Mouse (Mus musculus): Measurements from ENCODE around the gene Ncoa1. TPM values are rescaled to one million over a fixed set of nuclear protein-coding genes. Genes with fewer than 3 reads are reported as not detected.

Gene Ncoa1
- total and polyA plus RNA-seq, 3 experiments: 4.1 to 55.7 (median 12.6) TPM

- Histone ChIP-seq H3K36me3 (replicated peaks) (no peaks in the 10 kb centered on the region), H3K4me1 (ENCODE audit: insufficient read depth, low read depth, low read length) (peaks cover 16% of the 10 kb centered on the region), H3K27me3 (ENCODE audit: insufficient read depth, low read length) (peaks cover 14% of the 10 kb centered on the region), H3K9me3 (replicated peaks) (no peaks in the 10 kb centered on the region), H3K4me3 (ENCODE audit: low read depth, low read length) (no peak overlapping the region)
- no peak for DNase-seq (ENCODE audit: low spot score)
- ATAC-seq (ENCODE audit: extremely low read depth, insufficient number of reproducible peaks, low FRiP score, poor library complexity, severe bottlenecking): no peak
- TF ChIP-seq TAL1 (conservative IDR thresholded peaks at IDR 0.05; ENCODE audit: low read depth, low read length): no peak
- TF ChIP-seq POLR2AphosphoS5 (IDR thresholded peaks at IDR 0.05; ENCODE audit: insufficient replicate concordance, low read depth, low read length): no peak
- TF ChIP-seq CTCF (IDR thresholded peaks at IDR 0.05; ENCODE audit: low read depth, low read length): no peak
- TF ChIP-seq GATA2 (IDR thresholded peaks at IDR 0.05; ENCODE audit: borderline replicate concordance, low read depth, low read length): no peak
- no peak for TF ChIP-seq GATA1 (IDR thresholded peaks at IDR 0.05; ENCODE audit: borderline replicate concordance, low read length)
Observed at GRCm38 (mm10) chr12:4508182-4508581, 31.2 kb upstream of the Ncoa1 start.

DNA sequence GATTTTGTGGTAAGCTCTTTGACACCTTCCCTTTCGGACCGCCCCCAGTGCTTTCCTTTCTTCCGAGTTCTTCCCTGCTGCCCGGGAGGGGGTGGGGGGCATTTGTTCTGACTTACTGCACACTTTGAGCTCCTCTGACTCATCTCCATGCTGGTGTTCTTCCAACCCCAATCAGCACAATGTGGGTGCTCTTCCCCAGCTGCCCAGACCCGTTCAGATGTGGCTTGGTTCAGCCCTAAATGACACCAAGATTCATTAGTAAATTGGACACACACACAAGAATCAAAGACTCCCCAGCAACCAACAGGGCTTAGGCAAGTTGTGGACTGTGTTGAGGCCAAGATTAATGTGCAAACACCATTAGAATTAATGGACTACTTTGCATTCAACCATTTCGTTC lies 30.5 kb upstream of the Ncoa1 start:
- TF ChIP-seq POLR2AphosphoS5 (IDR thresholded peaks at IDR 0.05; ENCODE audit: insufficient replicate concordance, low read depth, low read length) (no peak), CTCF (IDR thresholded peaks at IDR 0.05; ENCODE audit: low read depth, low read length) (no peak), TAL1 (conservative IDR thresholded peaks at IDR 0.05; ENCODE audit: low read depth, low read length) (no peak), GATA1 (IDR thresholded peaks at IDR 0.05; ENCODE audit: borderline replicate concordance, low read length) (no peak), GATA2 (IDR thresholded peaks at IDR 0.05; ENCODE audit: borderline replicate concordance, low read depth, low read length) (no peak)
- Histone ChIP-seq H3K9me3 (replicated peaks) (no peaks in the 10 kb centered on the region), H3K36me3 (replicated peaks) (no peaks in the 10 kb centered on the region), H3K27me3 (ENCODE audit: insufficient read depth, low read length) (peaks cover 14% of the 10 kb centered on the region), H3K4me3 (ENCODE audit: low read depth, low read length) (no peak overlapping the region), H3K4me1 (ENCODE audit: insufficient read depth, low read depth, low read length) (peaks cover 22% of the 10 kb centered on the region)
- ATAC-seq (ENCODE audit: extremely low read depth, insufficient number of reproducible peaks, low FRiP score, poor library complexity, severe bottlenecking) (no peak), DNase-seq (ENCODE audit: low spot score) (no peak)

- Histone ChIP-seq H3K27me3 (ENCODE audit: insufficient read depth, low read length) (peaks cover 14% of the 10 kb centered on the region), H3K4me1 (ENCODE audit: insufficient read depth, low read depth, low read length) (peaks cover 27% of the 10 kb centered on the region), H3K9me3 (replicated peaks) (no peaks in the 10 kb centered on the region), H3K4me3 (ENCODE audit: low read depth, low read length) (no peak overlapping the region), H3K36me3 (replicated peaks) (no peaks in the 10 kb centered on the region)
- no peak for TF ChIP-seq POLR2AphosphoS5 (IDR thresholded peaks at IDR 0.05; ENCODE audit: insufficient replicate concordance, low read depth, low read length)
- no peak for TF ChIP-seq GATA2 (IDR thresholded peaks at IDR 0.05; ENCODE audit: borderline replicate concordance, low read depth, low read length)
- no peak for TF ChIP-seq GATA1 (IDR thresholded peaks at IDR 0.05; ENCODE audit: borderline replicate concordance, low read length)
- TF ChIP-seq CTCF (IDR thresholded peaks at IDR 0.05; ENCODE audit: low read depth, low read length): no peak
- no peak for TF ChIP-seq TAL1 (conservative IDR thresholded peaks at IDR 0.05; ENCODE audit: low read depth, low read length)
- DNase-seq (ENCODE audit: low spot score) (no peak), ATAC-seq (ENCODE audit: extremely low read depth, insufficient number of reproducible peaks, low FRiP score, poor library complexity, severe bottlenecking) (no peak)
Observed at GRCm38 (mm10) chr12:4506810-4507430, 29.9 kb upstream of the Ncoa1 start.

GRCm38 (mm10) chr12:4505298-4505697 lies 28.3 kb upstream of the Ncoa1 start:
- DNase-seq (ENCODE audit: low spot score): no peak
- TF ChIP-seq GATA1 (IDR thresholded peaks at IDR 0.05; ENCODE audit: borderline replicate concordance, low read length) (no peak), TAL1 (conservative IDR thresholded peaks at IDR 0.05; ENCODE audit: low read depth, low read length) (no peak), CTCF (IDR thresholded peaks at IDR 0.05; ENCODE audit: low read depth, low read length) (no peak), POLR2AphosphoS5 (IDR thresholded peaks at IDR 0.05; ENCODE audit: insufficient replicate concordance, low read depth, low read length) (no peak), GATA2 (IDR thresholded peaks at IDR 0.05; ENCODE audit: borderline replicate concordance, low read depth, low read length) (no peak)
- Histone ChIP-seq H3K9me3 (replicated peaks) (no peaks in the 10 kb centered on the region), H3K4me3 (ENCODE audit: low read depth, low read length) (no peak overlapping the region), H3K27me3 (ENCODE audit: insufficient read depth, low read length) (peaks cover 14% of the 10 kb centered on the region), H3K4me1 (ENCODE audit: insufficient read depth, low read depth, low read length) (peaks cover 39% of the 10 kb centered on the region), H3K36me3 (replicated peaks) (no peaks in the 10 kb centered on the region)
- no peak for ATAC-seq (ENCODE audit: extremely low read depth, insufficient number of reproducible peaks, low FRiP score, poor library complexity, severe bottlenecking)

GRCm38 (mm10) chr12:4503673-4504326 lies 26.8 kb upstream of the Ncoa1 start:
- TF ChIP-seq GATA1 (IDR thresholded peaks at IDR 0.05; ENCODE audit: borderline replicate concordance, low read length) (no peak), CTCF (IDR thresholded peaks at IDR 0.05; ENCODE audit: low read depth, low read length) (no peak), TAL1 (conservative IDR thresholded peaks at IDR 0.05; ENCODE audit: low read depth, low read length) (no peak), POLR2AphosphoS5 (IDR thresholded peaks at IDR 0.05; ENCODE audit: insufficient replicate concordance, low read depth, low read length) (no peak), GATA2 (IDR thresholded peaks at IDR 0.05; ENCODE audit: borderline replicate concordance, low read depth, low read length) (no peak)
- Histone ChIP-seq H3K36me3 (replicated peaks) (no peaks in the 10 kb centered on the region), H3K4me1 (ENCODE audit: insufficient read depth, low read depth, low read length) (peaks cover 43% of the 10 kb centered on the region), H3K27me3 (ENCODE audit: insufficient read depth, low read length) (peaks cover 18% of the 10 kb centered on the region), H3K9me3 (replicated peaks) (no peaks in the 10 kb centered on the region), H3K4me3 (ENCODE audit: low read depth, low read length) (no peak overlapping the region)
- ATAC-seq (ENCODE audit: extremely low read depth, insufficient number of reproducible peaks, low FRiP score, poor library complexity, severe bottlenecking) (no peak), DNase-seq (ENCODE audit: low spot score) (no peak)

GRCm38 (mm10) chr12:4501916-4502315 lies 24.9 kb upstream of the Ncoa1 start:
- Histone ChIP-seq H3K4me3 (ENCODE audit: low read depth, low read length) (no peak overlapping the region), H3K4me1 (ENCODE audit: insufficient read depth, low read depth, low read length) (peaks cover 43% of the 10 kb centered on the region), H3K36me3 (replicated peaks) (no peaks in the 10 kb centered on the region), H3K9me3 (replicated peaks) (no peaks in the 10 kb centered on the region), H3K27me3 (ENCODE audit: insufficient read depth, low read length) (peaks cover 16% of the 10 kb centered on the region)
- ATAC-seq (ENCODE audit: extremely low read depth, insufficient number of reproducible peaks, low FRiP score, poor library complexity, severe bottlenecking) (peak; percentile 98), DNase-seq (ENCODE audit: low spot score) (peak; percentile 37)
- TF ChIP-seq CTCF (IDR thresholded peaks at IDR 0.05; ENCODE audit: low read depth, low read length) (no peak), TAL1 (conservative IDR thresholded peaks at IDR 0.05; ENCODE audit: low read depth, low read length) (peak; percentile 87), POLR2AphosphoS5 (IDR thresholded peaks at IDR 0.05; ENCODE audit: insufficient replicate concordance, low read depth, low read length) (no peak), GATA1 (IDR thresholded peaks at IDR 0.05; ENCODE audit: borderline replicate concordance, low read length) (no peak), GATA2 (IDR thresholded peaks at IDR 0.05; ENCODE audit: borderline replicate concordance, low read depth, low read length) (no peak)

Data from G1E (cell line).